Mouse (Mus musculus) layer of hippocampus, adult 11-12 months (tissue): ENCODE results near the gene Tmem273.
A peak's percentile ranks its signal among the peaks of the same experiment; 100 is the strongest.

Experiments
- DNase-seq: peaks from one replicate; pipeline ENCODE4 v3.0.0; 2022; ENCODE audit warnings: low spot score

Tmem273 gene

DNA sequence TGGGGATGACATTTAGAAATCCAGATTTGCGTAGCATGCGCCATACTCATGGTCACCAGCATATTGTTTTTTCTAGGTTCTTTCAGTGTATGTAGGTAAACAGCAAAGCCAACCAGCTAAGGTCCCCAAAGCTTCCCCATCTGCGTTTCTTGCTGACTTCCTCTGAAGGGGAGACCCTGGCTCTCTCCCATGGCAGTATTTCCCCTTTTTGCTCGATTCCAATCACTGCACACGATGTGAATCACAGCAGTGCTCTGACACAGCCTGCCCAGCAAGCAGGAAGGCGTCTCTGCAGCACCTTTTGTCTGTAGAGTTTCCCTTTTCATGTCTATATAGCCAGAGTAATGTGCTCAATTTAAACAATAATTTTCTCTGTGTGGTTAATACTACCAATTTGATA lies 26.7 kb downstream of the Tmem273 start:
- peak; percentile 12 for DNase-seq

DNA sequence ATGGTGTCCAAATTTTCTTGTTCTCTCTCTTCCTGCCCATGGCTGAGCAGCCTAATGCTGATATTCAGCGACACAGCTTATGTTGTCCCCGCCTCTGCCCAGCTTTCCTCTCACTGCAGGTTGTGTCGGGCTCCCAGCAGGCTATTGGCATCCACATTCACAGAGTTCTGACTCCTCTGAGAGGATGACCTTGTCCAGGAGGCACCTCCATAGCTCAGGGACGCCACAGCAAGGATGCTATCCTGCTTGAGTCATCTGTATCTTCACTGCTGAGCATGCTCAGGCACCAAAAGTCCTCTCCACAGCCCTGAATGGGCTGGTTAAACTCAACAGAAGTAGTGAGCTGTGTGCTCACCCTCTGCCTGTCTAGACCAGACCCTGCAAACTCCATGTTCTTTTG lies 29.2 kb downstream of the Tmem273 start:
- DNase-seq, result no peak

DNA sequence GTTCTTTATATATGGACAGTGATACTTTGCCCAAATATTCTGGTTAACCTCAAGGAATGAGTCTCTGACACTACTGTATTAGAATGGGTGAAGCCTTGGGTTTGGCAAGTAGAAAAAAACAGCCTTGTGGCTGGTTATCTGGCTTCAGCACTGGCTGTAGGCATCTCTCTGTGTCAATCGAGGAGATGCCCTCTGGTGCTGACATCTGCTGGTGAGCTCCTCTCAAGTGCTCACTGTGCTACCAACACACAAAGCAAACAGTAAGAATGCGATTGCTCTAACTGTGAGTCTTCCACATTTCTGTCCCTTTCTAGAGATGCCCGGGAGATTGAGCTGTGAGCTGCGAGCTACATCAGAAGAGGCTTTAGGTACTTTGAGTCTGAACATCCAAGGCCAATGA lies 30.8 kb downstream of the Tmem273 start:
- DNase-seq, result no peak

DNA sequence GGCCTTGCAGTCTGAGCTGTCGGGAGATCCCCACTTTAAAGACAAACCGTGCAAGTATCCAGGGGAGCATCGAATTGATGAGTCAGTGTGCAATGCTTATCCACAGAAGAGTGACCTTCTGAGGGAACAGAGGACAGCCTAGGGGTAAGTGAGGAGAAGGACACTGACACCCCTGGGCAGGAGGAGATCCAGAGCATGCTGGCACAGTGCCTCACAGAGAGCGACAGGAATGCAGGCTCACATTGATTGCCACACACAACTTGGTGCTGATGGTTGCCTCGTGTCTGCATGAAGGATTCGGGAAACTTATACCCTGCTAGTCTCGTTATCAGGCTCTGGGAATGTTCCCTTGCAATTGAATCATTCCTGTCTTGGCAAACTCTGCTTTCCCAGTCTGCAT lies 31.5 kb downstream of the Tmem273 start:
- DNase-seq, result no peak

DNA sequence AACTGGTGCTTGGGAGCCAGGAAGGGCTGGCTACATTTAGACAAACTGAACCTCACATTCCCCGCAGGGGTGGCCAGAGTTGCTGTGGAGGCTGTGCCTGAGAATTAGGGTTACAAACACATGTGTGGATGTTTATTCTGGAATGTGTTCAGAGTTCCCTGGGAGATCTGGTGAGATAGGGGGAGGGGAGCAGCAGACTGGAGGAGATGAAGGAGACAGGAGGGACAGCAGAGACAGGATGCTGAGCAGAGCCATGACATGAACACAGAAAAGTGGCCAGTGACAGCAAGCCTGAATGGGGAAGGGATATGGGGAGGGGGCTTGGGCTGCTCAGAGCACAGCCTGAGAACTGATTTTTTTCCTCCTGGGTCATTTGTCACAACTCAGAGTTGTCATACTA lies 33.5 kb downstream of the Tmem273 start:
- no peak for DNase-seq

DNA sequence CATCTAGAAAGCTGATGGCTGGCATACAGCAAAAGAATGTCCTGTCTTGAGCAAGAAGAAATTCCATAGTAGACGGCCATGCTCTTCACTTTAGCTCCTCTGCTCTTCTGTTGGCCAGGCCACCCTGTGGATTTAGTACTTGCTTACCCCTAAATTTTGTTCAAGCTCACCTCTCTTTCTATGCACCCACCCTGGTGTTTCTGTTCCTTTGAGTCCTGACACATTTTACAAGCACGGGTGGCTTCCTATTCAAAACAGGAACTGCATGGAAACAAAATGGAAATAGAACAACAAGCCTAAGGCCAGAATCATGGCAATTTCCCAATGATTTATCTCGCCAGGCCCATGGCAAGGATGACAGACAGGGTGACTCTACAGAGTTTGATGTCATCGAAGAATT lies 37.0 kb downstream of the Tmem273 start:
- DNase-seq, result no peak

DNA sequence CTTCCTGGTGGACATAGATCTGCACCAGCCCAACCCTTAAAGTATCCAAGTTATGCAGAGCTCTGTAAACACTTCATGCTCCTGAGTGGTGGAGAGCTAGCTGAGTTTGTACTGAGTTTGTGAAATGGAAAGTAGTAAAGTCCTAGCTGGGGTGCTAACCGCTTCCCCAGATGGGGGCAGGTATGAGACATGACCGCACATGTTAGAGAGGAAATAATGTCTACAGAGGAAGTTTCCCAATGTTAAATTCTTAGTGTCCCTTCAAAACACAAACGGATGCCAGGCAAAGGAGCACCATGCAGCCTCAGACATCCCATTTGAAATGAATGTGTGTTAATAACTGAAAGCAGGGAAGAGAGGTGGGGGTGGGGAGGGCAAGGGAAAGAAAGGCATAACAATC lies 38.1 kb downstream of the Tmem273 start:
- no peak for DNase-seq

DNA sequence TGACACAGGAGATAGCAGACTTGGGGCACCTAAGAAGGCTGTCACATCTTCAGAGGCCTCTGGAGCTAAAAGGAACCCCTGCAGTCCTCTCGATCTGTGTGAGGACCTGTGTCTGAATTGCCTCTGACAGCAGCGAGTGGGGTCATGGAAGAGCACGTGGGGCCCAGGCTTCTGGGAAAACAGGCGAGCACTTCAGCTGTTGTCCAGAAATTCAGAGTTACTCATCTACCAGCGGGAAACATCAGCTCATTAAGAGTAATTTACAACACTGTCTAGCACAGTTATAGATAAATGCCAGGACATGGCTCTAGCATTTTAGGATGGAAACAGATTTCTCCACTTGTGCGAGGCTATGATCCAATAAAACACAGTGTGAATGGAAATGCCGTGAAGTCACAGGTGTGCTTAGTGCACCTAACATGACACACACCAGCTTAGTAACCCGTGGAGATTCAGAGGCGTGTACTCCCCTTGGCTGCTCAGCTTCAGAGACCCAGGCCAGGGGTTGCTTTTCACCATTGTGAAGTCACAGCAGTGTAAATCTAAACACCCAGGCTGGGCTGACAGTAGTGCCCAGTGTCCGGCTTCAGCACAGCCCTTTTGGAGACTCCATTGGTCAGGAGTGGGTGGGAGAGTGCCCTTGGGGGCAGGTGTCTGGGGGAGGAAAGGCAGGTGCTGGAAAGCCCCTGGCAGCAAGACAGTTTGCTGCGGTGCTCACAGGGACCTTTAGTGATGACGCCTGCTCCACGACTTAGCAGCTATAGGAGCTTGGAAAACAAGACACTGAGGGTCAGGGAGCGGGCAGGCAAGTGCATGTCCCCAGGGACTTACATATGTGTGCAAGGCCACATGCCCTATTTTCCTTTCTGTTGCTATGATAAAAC lies 38.7 kb downstream of the Tmem273 start:
- no peak for DNase-seq

DNA sequence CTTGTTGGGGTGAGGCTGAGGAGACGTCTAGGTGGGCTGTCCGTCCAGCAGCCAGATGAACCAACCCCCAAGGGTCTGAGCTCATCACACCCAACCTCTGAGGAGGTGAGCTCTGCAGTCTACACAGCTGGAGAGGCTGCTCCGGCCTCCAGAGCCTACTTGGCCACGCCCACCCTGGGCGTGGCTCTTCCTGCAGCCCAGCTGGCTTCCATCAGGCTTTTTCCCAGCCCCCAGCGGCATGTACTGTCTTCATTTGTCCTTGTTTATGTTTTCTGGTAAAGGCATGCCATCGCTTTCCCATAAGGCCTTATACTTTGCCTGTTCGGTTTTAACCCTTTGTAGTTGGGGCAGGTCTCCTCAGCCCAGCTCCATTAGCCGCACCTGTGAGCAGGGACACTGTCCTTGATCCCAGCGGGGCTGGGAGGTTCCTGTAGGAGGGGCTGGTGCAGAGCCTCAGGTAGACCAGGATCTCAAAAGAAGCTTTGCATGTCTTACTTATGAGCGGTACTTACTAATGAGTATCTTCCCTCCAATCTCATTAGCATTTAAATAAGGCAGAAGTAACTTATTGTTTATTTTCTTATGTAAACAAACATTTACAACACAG lies 39.8 kb downstream of the Tmem273 start:
- DNase-seq, result no peak

DNA sequence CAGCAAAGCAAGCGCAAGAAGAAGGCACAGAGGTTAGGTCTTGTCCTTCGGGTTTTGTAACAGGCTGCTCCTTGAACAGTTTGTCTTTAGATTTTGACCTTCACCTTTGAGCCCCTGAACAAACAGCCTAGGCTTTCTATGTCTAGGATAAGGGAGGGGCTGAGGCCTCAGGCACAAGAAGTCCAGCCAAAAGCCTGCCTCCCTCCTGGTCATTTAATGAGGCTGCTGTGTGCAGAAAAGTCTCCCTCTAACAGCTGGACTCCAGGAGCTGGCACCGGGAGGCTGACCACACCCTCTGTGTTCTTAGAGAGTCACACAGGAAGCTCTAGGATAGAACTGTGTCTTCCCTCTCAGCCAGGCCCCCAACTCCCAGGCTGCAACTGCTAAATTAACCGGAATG lies 41.4 kb downstream of the Tmem273 start:
- DNase-seq, result no peak

DNA sequence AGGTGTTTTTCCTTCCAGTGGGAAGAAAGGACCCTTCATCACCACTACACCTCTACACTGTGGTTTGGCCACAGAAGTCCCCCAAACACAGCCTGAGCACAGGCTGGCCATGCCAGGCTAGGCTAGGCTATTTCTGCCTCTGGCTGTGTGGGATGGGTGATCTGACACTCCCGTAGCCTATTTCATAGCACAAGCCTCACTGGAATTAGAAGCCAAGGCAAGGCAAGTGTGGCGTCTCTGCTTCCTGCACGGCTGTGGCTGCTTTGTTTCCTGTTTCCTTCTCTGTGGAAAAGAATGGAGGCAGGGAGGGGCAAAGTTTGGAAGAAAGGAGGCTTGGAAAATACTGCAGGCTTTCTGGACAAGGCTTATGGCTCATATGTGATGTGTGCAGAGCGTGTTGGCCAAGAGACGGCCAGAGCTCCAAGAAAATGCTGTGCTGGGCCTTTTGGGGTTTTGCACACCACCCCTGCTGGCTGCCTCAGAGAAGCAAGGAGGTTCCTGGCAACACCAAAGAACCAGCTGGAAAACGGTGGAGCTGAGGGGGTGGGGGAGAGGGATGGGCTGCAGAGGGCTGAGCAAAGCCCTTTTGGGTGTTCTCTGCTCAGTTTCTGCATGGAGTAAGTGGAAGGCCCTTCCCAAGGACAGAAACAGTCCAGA lies 42.4 kb downstream of the Tmem273 start:
- DNase-seq, result no peak

DNA sequence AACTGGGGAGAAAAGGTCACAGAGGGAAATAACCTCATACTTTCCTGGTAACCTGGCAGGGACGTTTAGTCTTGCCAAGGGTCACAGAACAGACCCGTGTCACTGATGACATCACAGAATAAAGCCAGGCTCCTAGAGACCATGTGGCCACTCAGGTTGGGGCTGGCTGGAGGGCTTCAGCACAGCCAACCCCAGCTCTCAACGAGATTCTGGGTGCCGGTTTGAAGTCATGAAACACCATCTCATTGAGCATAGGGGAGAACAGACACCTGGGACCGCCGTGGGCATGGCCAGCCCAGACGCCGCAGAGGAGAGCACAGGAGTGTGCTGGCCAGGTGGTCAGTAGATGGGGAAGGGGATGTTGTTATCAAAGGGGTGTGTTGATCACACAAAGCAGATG lies 48.1 kb downstream of the Tmem273 start, which contains the start of gene Fam170b:
Fam170b (plus strand) TSS at position 116 of the 400 bp plus-strand sequence.
- DNase-seq, result no peak

DNA sequence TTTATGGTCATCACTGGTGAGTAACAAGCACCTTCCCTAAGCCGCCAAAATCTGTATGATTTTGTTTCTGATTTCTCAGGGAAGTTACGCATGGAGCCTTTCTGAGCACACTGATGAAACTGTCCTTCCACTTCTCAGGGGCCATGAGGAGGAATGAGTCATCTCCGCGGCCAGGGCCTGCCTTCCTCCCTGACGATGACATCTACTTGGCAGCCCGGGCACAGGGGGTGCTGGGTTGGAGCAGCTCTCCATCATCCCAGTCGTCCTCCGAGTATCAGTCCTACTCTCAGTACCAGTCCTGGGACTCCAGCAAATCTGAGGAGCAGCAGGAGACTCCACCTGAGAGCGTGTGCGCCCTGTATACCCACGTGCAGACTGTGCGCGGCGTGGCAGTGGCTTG lies 49.4 kb downstream of the Tmem273 start:
- no peak for DNase-seq

DNA sequence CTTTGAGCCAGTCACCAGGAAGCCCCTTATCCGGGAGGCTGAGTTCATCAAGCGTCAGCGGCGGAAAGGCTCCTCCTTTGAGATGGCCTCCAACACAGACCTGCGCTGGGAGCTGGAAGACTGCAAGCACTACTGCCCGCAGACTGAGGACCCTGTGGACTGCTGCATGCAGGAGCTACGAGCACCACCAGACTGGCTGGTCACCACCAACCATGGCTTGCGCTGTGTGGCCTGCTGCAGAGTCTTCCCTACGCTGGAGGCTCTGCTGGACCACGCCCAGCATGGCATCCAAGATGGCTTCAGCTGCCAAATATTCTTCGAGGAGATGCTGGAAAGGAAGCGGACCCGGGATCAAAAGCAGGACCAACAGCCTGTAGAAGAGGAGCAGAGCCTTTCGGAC lies 49.8 kb downstream of the Tmem273 start:
- DNase-seq, result no peak

DNA sequence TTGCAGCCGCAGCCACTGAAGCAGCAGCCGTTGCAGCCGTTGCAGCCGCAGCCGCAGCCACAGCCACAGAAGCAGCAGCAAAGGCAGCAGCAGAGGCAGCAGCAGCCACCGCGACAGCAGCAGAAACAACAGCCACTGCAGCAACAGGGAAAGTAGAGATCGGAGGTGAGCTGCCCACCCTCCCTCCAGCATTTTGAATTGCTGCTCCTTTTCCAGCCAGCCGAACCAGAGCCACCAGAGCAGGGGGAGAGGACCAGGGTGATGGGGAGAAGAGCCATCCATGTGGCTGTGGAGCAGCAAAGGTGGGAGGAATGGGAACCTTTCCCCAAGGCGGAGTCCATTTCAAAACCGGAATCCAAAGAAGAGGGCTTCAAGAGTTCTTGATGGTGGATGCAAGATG lies 50.4 kb downstream of the Tmem273 start:
- no peak for DNase-seq

DNA sequence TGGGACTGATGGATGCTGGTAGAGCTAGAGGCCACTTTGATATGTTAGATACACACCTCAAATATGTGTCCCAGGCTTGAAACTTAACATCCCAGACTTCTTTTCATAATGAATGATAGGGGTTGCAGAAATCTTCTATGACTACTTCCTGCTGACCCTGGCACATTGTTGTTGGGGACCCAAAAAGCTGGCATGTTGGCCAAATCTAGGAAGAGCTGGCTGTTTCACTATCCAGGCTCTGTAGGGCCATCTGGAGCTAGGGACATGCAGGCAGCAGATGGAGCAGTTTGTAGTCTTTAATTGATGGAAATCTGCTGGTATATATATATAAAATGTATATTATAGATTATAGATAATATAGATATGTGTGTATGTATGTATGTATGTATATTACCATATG lies 56.3 kb downstream of the Tmem273 start:
- DNase-seq, result no peak

DNA sequence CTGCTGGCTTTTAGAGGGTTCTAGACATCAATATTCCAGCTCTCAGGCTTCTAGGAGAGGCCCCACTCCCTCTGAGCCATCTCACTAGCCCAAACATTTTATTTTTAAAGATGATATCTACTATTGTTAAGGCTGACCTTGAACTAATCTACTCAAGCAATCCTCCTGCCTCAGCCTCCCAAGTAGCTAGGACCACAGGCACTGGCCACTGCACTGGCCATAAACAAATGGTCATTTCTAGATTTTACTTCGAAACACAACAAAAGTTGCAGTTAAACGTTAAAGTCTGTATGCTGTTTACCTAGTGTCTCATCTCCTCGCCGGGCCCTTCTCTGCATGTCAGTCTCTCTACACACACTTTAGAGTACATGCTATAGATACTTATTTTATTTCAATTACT lies 68.3 kb downstream of the Tmem273 start:
- DNase-seq, result no peak

DNA sequence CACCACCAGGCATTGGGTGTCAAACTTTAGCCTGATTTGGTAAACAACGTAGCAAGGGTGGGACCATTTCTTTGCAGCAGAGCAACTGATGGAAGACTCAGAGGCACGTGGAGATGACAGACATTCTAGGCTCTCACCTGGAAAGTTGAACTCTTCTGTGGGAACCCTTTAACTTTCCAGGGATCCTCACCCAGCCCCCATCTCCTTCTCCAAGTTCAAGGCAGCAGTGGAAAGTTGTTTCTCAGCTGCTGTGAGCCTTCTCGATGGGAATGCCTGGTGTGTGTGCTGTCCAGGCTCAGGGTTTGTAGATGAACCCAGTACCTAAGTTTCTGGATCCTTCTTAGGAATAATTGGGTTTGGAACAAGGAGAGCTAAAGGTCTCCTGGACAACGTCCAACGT lies 70.5 kb downstream of the Tmem273 start:
- no peak for DNase-seq

DNA sequence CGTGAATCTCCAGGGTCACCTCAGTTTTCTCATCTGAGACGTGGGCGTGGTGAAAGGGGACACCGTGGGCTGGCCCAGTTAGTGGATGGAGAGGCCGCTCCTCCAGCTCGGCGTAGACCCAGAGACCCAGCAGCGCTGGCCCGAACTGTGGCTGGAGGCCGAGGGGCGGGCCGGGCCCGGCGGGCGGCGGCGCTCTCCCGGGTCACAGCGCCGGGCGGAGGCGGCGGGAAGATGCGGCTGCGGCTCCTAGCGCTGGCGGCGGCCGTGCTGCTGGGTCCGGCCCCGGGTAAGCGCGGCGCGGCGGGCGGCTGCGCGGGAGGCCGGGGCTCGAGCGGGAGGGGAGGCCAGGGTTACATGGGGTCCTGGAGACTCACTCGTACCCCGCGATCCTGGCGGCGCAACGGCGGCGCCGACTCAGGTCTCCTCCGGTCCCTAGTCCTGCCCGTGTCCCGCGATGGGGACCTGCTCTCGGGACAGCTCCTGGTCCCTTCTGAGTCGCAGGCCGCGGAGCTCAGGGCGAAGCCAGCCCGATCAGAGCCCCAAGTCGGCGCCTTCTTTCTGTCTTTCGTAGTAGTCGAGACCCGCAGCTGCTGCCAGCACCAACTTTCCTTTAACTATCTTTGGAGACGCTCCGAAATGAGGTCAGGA lies 71.0 kb downstream of the Tmem273 start, which contains the start of gene Vstm4:
Vstm4 (plus strand) TSS at position 76 of the 648 bp plus-strand sequence.
- DNase-seq, result peak; percentile 32

DNA sequence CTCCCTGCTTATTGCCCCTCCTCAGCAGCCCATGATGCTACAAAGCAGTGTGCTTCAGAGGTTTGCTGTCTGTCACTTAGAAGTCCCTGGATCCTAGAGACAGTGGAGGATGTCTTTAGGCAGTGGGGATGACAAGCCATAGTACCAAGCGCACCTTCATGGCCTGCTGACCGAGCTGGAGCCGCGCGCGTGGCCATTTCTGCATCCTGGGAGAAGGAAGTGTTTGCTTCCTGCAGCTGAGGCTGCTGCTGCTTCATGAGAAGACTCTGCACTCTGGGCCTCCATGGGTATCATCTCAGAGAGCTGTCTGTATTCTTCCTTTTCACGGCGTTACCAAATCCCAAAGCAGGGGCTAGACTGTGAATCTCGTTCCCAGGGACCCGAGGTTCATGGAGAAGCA lies 72.6 kb downstream of the Tmem273 start:
- DNase-seq, result no peak

DNA sequence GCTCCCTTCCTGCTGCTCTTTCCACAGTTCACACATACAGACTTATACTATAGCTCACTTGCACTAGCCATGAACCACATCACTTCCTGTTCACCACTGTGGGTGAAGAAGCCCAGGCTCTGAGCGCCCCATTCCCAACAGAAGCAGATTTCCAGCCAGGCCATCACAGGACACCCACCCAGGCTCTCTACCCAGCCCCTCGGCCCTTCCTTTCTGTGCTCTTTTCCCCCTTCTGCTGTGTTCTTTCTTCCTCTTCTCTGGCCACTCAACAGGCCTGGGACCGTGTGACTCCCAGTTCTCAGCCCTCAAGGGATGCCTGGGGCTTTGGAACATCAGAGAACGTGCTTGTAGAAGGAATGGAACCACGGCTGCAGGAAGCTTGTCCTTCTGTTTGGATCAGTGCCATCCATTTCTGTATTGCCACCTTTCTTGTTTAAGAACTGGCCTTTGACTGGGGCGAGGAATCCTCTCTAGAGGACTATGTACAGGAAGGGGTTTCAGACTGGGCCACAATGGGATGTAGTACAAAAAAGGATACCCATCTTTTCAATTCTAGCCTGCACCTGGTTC lies 73.3 kb downstream of the Tmem273 start:
- no peak for DNase-seq
